ENCODE assay signal across 17 mouse cellular contexts in the genomic region with DNA sequence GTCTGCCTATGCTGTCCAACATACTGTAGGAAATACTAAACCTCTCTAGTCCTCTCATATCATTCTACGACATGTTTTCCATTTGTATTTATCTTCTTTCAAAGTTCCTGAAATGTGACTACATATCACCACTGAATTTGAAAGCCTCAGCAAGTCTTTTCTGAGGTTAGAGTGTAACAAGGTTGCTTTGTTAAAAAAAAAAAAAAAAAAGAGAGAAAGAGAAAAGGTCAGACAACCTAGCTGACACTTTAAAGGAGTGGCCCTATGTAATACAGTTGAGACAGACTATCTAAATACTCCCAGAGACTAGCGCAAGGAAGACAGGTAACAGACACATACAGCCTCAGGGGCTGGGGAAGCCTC. TPM values are rescaled to one million over a fixed set of nuclear protein-coding genes. Genes with fewer than 3 reads are reported as not detected.
"Had no signal": no experiment of that assay in that cellular context is flagged by ENCODE, and none has a peak within 500 bp of the region (broad histone marks: within the 10 kb centered on the region; RNA-seq: fewer than 3 reads in every experiment).

No protein-coding gene starts in this region.

- H3K4me3 ChIP-seq: left cerebral cortex, adult 2 months; limb, embryonic 10.5 days; midbrain, embryonic 10.5 days; stomach, embryonic 15.5 days had no signal

- H3K27me3 ChIP-seq: stomach, embryonic 15.5 days had no signal

- H3K4me2 ChIP-seq: lung, embryonic 14.5 days; stomach, embryonic 15.5 days had no signal

- H3K27ac ChIP-seq: left cerebral cortex, adult 2 months; limb, embryonic 10.5 days; midbrain, embryonic 10.5 days; stomach, embryonic 15.5 days had no signal

- H3K9me3 ChIP-seq: limb, embryonic 10.5 days; midbrain, embryonic 10.5 days; stomach, embryonic 15.5 days had no signal

- ATAC-seq: intestine, postnatal 0 days had no signal

- DNase-seq: kidney, postnatal 10 days; lung, embryonic 14.5 days; lung, postnatal 10 days; lung, postnatal 4 days; midbrain, embryonic 14.5 days; right cerebral cortex, postnatal 14 days; thymus, postnatal 36 days had no signal

- H3K9ac ChIP-seq: lung, embryonic 14.5 days; stomach, embryonic 15.5 days had no signal

- H3K36me3 ChIP-seq: limb, embryonic 10.5 days; midbrain, embryonic 10.5 days; stomach, embryonic 15.5 days had no signal

RNA-seq across cellular contexts. Expression of a gene that starts 49.9 kb away (rescaled TPM):
- total RNA-seq: megakaryocyte, adult 5-6 weeks; monocyte, adult 5-6 weeks had no signal
- polyA plus RNA-seq: intestine, postnatal 0 days; large intestine, adult 2 months; limb, embryonic 10.5 days; lung, embryonic 14.5 days; spleen, adult 2 months; stomach, embryonic 15.5 days; thymus, postnatal 0 days had no signal
